Mouse (Mus musculus) gonadal fat pad, adult 2 months (tissue): ENCODE data around the gene Rbm4. TPM values are rescaled to one million over a fixed set of nuclear protein-coding genes. Genes with fewer than 3 reads are reported as not detected.
"Not testable (repeated sequence)": the region's sequence is repeated elsewhere in the genome, so short reads cannot be mapped to it uniquely, and the experiment has no call there.

Source experiments
- DNase-seq: peaks from one replicate; pipeline ENCODE4 v3.0.0-alpha.2; 2012; ENCODE audit warnings: low read depth
- polyA plus RNA-seq: library from polyadenylated mRNA; depleted of rRNA; stranded (reverse); fragments of >200 nt; gene quantifications from 2 replicates; pipeline ENCODE4 v1.2.3, GENCODE M21; 2012

Rbm4 gene
- polyA plus RNA-seq, 1 experiment = 37.5 TPM

DNA sequence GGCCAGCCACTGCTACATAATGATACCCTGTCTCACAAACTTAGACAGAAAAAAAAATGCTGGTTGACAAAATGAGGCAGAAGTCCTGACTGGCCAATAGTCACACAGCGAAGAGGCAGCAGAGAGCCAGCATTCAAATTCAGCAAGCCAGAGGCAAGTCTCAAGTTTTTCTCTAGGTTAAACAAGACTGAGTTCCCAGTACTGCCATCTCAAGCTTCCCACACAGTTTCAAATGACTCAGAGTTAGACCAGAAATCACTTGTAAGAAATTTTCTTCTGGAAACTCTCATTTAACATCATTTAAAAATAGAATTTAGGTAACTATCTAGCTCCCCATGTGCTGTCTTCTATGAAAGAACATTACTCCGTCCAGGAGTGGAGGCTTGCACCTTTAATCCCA, 4.1 kb upstream of the Rbm4 start:
- no peak for DNase-seq

DNA sequence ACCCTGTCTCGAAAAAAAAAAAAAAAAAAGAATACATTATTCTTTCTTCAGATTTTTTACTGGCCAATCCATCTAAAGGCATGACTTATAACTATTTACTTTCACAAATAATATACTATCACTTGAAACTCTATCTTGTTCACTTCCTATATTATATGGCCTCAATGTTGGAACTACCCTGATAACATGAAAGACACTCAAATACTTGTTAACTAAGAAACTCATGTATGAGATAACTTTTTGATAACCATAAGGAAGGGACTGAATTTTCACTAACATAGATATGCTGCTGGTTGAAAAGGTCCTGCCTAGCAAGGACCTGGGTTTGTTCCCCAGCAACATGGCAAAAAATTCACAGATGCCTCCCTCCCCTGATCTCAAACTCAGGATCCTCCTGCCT, 2.2 kb upstream of the Rbm4 start:
- DNase-seq = no peak

DNA sequence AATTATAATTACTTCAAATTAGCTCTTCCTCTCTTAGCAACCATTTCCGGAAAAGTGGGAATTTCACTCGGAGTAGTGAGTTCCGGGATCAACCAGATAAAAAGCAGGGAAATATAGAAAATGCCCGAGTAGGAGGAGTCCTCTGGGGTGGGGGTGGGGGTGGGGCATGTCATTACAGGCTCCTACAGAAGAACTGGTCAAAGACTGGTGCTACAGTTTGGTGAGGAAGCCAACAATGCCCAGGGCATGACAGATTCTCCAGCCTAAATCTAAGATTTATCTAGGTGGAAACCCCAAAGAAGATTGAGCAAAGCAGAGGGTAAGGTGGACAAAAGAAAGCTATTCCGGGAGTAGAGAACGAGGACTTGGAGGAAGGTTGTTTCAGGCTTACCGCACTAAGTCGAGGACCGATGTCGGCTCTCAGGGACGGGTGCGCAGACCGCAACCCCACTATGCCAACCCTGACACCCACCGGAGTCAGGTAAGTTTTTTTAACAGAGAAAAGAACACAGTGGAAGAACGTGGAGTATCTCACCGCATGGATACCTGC, 345 bp downstream of the Rbm4 start:
- DNase-seq = no peak

DNA sequence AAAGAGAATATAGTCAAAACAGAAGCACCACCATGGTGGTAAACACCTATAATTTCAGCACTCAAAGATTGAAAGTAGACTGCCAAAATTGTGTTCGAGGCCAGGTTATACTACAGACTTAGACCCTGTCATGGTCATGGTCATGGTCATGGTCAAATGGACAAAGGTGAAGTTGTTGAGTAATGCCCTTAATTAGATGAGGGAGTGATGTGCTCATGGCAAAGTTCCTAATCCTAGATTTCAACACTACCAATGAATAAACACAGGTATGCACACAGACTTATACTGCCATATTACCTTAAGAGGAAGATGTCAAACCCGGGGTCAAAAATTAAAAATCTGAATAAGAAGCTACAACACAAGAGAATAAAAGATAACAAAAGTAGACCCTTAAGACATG, 7.4 kb downstream of the Rbm4 start:
- DNase-seq = peak; percentile 42

DNA sequence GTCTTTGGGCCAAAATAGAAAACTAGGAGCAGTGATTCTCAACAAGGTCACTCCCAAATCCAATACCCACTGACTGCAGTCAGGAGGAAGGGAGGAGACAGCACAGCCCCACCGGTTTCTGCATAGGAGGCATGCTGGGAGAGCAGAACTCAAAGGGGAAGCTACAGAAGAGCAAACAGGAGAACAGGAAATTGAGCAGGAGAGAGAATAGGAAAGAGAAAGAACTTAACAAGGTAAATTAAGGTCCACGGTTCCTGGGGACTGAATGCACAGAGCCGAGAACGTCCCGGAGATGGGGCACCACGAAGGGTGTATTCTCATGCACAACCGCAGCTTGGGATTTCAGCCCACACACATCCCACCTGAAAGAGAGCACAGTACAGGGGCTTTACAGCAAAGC, 8.5 kb downstream of the Rbm4 start:
- no peak for DNase-seq

DNA sequence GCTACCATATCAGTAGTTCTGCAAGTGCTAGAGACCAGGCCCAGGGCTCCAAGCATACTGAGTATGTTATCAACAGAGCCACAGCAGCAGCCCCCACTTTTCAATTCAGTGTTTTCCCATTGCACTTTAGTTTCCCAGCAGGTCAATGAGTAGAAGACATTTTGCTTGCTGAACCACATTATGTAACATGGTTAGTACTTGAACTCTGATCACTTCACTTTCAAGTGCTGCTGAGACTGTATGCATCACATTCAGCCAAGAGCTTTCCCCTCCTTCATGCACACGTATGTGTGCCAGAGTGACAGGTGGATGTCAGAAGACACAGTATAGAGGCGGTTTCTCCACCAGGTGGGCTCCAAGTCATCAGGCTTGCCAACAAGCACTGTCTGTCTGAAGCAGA, 10.8 kb downstream of the Rbm4 start:
- no peak for DNase-seq

DNA sequence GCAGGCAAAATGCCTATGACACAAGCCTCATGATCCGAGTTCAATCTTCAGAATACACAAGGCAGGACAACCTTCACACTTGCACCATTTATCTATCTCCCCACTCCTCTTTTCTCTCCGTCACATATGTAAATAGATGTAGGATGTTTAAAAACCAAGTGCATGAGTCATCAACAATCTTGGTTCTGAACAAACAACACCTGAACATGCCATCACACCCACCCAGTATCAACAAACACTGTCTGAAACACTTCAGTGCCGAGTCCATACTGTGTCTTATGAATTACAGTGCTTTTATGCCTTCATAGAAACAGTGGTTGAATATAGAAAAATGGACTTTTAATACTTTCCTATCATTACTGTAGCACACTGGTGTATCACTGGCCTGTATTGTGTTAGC, 20.9 kb downstream of the Rbm4 start:
- DNase-seq = no peak

DNA sequence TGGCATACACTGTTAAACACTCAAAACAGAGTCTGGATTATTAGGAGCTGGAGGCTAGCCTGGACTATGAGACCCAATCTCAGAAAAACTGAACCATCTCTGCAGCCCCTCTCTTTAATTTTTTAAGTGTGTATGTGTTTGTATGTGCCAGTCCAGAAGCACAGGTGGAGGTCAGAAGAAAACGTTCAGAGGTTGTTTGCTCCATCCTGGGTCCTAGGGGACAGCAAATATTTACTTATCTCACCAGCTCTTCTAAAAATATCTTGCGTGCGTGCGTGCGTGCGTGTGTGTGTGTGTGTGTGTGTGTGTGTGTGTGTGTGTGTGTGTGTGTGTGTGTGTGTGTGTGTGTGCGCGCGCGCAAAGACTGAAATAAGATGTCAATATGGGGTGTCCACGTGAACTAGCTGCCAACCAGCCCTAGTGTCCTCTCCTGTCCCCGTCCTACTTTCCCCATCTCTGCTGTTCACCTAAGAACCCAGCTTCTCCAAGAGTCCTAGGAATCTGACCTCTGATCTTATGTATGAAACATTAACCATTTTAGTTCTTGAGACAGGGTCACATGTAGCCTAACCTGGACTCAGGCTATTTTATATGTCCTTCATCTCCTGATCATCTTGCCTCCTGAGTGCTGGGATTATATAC, 26.1 kb downstream of the Rbm4 start:
- DNase-seq = no peak

DNA sequence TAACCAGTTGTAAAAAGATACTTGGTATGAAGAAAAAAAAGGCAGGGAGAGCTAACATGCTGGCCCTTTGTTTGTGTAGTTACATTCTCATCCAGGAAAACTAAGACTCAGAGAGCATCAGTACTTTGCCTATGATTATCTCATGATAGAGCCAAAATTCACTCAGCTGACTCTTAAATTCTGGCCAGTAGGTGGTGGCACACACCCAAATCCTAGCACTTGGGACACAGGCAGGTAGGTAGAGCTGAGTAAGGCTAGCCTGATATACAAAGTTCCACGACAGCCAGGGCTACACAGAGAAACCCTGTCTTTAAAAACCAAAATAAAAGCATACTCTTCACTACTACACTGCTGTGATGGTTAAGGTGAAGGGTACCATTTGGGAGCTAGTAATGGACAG, 30.8 kb downstream of the Rbm4 start:
- no peak for DNase-seq

DNA sequence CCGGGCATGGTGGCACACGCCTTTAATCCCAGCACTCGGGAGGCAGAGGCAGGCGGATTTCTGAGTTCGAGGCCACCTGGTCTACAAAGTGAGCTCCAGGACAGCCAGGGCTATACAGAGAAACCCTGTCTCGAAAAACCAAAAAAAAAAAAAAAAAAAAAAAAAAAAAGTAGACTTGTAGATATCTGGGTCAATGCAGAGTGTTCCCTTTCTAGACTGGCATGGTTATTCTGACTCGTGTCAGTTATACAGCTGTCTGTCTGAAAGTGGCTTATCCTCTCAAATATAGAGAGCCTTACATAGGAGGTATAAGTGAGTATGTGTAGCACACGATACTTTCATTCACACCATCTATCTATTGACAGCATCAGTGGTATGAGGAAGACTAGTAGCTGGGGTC, 33.2 kb downstream of the Rbm4 start:
- DNase-seq = not testable (repeated sequence)

DNA sequence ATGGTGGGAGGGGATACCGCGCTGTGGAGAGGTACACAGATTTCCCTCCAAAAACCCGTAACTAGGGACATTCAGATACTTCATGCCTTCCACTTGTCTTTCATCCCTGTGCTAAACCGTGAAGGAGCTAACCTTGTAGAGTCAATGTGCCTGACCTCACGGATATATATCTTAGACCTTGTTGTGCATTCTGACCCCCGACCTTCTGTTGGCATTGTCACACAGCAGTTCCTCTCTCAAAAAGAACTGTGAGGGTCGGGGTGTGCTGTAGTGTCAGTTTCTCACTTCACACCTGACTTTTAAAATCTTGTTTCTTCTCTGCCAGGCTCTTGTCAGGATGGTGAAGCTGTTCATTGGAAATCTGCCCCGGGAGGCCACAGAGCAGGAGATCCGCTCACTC, 36.8 kb downstream of the Rbm4 start:
- DNase-seq = no peak

DNA sequence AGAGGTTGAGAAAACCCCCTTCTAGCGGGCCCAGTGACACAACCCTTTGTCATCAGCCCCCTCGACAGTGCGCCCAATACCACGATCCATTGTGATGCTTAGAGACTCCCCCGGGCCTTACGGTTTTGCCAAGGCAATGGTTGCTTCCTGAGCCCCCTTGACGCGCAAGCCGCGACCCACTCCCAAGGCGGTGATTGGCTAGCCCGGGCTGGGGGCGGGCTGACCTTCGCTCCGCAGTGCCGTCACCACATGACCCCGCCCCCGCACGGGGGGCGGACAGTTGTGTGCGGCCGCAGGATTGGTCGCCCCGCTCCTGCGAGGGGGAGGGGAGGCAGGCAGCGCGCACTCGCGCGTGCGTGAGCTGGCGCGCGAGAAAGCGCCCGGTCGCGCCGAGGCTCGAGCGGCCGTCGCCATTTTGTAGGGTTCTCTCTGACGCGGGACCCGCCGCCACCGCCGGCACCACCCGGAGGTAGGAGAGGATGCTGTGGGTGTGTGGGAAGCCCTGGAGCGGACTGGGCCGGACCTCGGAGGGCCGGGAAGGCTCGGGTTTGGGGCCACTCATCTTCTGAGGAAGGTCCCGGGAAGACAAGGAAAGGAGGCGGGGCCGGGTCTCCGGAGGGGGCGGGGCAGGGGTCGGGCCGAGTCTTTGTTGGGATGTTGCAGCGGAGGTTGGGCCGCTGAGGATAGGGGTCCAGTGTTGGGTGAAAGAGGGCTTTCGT, 37.3 kb downstream of the Rbm4 start, which contains the start of gene Rbm4b:
Rbm4b (plus strand) TSS at position 305 of the 719 bp plus-strand sequence.
- no peak for DNase-seq

DNA sequence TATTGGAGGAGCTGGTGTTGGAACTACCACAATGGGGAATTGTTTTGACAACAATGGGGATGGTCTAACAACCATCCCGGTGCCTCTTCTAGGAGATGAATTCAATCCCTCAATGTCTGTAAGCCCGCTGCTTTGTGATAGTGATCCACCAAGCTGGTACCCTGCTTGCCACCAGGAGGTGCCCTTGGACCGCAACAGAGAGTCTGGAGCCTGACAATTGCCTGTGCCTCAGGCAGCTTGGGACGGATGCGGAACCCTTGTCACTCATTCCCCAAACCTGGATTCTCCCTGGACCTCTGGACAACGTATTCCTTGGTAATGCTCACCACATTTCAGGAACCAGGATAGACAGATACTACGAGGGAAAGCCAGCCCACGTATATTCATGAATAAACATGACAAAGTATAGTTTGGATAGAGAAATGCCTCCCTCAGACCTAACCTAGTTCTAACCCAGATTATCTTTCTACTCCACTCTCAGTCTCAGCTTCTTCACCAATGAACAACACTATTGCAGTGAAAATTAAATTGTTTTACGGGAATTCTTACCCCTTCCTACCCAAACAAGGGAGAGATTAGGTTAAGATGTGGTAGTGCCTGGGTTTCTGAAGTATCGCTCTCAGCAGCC, 38.0 kb downstream of the Rbm4 start:
- DNase-seq = no peak

DNA sequence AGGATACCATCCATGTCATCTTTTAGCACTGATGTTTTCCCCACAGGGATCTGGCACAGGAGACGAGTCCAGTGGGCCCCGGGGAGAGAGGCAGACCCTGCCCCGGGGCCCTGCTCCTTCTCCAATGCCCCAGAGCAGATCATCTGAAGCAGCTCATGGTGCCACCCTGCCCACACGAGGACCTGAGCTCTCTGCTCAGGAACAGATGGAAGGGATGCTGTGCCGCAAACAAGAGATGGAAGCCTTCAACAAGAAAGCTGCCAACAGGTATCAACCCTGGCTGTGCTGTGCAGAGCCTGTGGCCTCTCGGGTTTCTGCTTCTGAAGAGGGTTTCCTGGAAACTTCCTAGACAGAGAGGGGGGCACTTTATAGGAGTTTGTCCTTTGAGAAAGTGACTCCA, 43.7 kb downstream of the Rbm4 start:
- DNase-seq = no peak

DNA sequence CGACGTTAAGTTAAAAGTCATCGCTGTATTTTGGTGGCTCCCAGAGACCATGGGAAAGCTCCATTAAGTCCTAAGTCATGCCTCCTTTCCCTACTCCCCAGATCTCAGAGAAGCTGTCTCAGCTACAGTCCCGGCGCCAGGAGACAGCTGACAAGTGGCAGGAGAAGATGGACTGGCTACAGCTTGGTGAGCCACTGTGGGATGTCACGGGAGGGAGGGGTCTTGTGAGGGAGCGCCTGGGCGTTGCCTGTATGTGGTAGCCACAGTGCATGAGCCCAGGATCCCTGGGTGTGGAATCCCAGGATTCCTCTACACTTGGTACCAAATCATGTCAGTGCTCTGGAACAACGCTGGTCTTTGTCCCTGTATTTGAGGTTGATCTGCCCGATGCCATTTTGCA, 45.2 kb downstream of the Rbm4 start:
- DNase-seq = no peak

DNA sequence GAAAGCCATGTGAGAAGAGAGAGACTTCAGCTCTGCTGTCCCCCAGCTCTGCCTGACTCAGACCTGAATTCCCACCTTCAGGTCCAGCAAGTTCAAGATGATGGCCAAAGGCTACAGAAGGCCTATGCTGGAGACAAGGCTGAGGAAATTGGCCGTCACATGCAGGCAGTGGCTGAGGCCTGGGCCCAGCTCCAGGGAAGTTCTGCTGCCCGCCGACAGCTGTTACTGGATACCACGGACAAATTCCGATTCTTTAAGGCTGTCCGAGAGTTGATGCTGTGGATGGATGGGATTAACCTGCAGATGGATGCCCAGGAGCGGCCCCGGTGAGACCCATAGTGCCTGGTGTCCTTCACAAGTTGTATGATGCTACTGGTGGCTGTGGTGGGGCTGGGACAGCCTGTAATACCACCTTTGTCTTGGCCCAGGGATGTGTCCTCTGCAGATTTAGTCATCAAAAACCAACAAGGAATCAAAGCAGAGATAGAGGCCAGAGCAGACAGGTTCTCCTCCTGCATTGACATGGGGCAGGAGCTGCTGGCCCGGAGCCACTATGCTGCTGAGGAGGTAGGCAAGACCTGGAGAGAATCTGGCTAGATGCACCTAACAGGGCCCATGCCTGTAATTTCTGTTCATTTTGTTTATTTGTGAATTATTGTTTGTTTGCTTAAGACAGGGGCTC, 45.9 kb downstream of the Rbm4 start:
- no peak for DNase-seq

DNA sequence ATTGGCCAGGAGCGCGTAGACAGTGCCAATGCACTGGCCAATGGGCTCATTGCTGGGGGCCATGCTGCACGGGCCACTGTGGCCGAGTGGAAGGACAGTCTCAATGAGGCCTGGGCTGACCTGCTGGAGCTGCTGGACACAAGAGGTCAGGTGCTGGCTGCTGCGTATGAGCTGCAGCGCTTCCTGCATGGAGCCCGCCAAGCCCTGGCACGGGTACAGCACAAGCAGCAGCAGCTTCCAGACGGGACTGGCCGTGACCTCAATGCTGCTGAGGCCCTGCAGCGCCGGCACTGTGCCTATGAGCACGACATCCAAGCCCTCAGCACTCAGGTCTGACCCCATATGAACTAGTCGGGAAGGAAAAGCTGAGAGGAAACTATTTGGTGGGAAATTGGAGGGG, 47.1 kb downstream of the Rbm4 start:
- no peak for DNase-seq

DNA sequence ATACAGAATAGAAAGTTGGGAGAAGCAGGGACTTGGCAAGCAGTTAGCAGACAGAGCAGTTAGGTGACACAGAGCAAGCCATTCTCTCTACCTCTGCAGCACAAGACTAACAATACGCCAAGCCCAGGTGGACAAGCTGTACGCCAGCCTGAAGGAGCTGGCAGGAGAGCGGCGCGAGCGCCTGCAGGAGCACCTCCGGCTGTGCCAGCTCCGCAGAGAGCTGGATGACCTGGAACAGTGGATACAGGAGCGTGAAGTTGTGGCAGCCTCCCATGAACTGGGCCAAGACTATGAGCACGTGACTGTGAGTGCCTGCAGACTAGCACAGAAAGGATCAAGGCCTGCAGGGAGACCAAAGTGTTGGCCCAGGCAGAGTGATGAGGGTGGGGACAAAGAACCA, 48.0 kb downstream of the Rbm4 start:
- DNase-seq = no peak

DNA sequence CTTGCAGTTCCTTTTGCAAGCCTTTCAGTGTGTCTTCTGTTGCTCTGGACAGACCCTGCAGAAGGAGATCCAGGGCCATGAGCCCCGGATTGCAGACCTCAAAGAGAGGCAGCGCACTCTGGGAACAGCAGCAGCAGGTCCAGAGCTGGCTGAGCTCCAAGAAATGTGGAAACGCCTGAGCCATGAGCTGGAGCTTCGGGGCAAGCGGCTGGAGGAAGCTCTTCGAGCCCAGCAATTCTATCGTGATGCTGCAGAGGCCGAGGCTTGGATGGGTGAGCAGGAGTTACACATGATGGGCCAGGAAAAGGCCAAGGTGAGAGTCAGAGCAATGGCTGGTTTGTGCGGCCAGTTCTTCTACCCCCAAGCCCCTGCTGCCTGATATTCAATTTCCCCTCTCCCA, 48.6 kb downstream of the Rbm4 start:
- DNase-seq = no peak

DNA sequence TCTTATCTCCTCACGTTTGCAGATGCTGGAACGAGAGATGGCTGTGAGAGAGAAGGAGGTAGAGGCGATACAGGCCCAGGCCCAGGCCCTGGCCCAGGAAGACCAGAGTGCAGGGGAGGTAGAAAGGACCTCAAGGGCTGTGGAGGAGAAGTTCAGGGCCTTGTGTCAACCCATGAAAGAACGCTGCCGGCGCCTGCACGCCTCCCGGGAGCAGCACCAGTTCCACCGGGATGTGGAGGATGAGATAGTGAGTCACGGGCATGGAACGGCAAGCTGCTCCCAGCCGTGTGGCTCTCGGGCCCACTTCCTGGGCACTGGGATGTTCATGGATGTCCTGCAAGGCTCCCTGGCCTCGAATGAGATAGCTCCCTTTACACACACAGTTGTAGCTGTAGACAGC, 49.7 kb downstream of the Rbm4 start:
- no peak for DNase-seq

DNA sequence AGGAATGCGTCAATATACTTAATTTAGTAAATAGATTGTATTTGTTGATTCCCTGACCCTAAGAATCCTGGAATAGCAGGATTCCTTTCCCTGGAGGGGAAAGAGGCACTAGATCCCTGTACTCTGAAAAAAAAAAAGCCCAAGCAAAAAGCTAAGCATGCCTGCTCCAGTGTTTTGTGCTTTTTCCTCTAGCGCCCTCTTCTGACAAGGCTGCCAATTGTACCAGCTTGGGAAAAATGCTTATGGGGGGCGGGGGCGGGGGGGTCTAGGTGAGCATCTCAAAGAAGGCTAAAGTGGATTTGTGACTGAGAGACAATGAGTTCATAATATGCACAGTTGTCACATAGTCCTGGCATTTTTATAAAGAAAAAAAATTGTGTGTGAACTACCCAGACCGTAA, 50.2 kb downstream of the Rbm4 start:
- DNase-seq = no peak

DNA sequence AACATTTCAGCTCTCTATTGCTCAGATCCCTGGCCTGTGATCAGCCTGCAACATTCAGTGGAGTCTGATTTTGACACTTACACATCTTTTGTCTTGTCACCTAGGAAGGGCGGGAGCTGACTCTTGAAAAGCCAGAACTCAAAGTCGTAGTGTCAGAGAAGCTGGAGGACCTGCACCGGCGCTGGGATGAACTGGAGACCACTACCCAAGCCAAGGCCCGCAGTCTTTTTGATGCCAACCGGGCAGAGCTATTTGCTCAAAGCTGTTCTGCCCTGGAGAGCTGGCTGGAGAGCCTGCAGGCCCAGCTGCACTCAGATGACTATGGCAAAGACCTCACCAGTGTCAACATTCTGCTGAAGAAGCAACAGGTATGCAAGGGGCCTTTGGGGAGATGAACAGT, 51.5 kb downstream of the Rbm4 start:
- no peak for DNase-seq

DNA sequence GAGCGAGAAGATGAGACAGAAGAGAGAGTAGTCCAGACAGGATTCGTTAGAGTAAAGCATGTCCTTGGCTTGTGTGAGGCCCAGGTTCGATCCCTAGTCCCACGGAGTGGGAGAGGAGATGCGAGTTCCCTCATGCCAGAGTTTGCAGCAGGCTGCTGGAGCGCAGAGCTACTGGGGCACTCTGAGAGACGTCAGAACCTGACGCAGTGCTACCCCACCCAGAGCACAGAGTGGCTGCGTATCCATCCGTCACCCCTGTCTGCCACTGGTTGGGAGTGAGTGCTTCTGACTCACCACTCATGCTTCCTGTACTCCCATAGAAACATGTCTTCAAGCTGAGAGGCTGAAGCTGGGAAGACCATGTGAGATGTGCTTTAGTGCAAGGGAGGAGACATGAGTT, 52.2 kb downstream of the Rbm4 start:
- DNase-seq = no peak
